Mouse (Mus musculus) kidney, embryonic 16.5 days (tissue): ENCODE measurements around the gene Tnn. TPM values are rescaled to one million over a fixed set of nuclear protein-coding genes. Genes with fewer than 3 reads are reported as not detected.
A peak's percentile ranks its signal among the peaks of the same experiment; 100 is the strongest.

Experiments
- ATAC-seq: fragments of 200-750 bp; cut with Nextera tagmentation; 2 replicates; pipeline ENCODE4 v1.8.0; 2017; ENCODE audit warnings: moderate TSS enrichment; ENCODE audit not compliant: low FRiP score, low TSS enrichment
- H3K27ac ChIP-seq: fragments of 300-500 bp; sonication (generic); 2 replicates; pipeline ENCODE4 v1.5.1; 2014; ENCODE audit warnings: low read length
- H3K27me3 ChIP-seq: fragments of 300-500 bp; sonication (generic); 2 replicates; pipeline ENCODE4 v1.6.1; 2014; ENCODE audit warnings: low read length, control low read depth, mixed read lengths; ENCODE audit not compliant: insufficient read depth
- H3K36me3 ChIP-seq: fragments of 300-500 bp; sonication (generic); 2 replicates; pipeline ENCODE4 v1.6.1; 2014; ENCODE audit warnings: low read length, control low read depth, mixed read lengths; ENCODE audit not compliant: insufficient read depth
- H3K4me1 ChIP-seq: fragments of 300-500 bp; sonication (generic); 2 replicates; pipeline ENCODE4 v1.6.1; 2014; ENCODE audit warnings: low read length, control low read depth, mixed read lengths; ENCODE audit not compliant: insufficient read depth
- H3K4me2 ChIP-seq: fragments of 300-500 bp; sonication (generic); replicated peaks from 2 replicates; pipeline ENCODE4 v1.6.1; 2014; ENCODE audit warnings: low read depth, low read length
- H3K4me3 ChIP-seq: fragments of 300-500 bp; sonication (generic); 2 replicates; pipeline ENCODE4 v1.5.1; 2014; ENCODE audit warnings: mild to moderate bottlenecking, low read length
- H3K9ac ChIP-seq: fragments of 300-500 bp; sonication (generic); replicated peaks from 2 replicates; pipeline ENCODE4 v1.6.1; 2014; ENCODE audit warnings: low read length
- H3K9me3 ChIP-seq: fragments of 300-500 bp; sonication (generic); 2 replicates; pipeline ENCODE4 v1.6.1; 2016; ENCODE audit warnings: low read length, control low read depth
- WGBS: fragments of 180-500 bp; shearing (Covaris S2); extraction: QIAGEN DNeasy Blood & Tissue Kit; methylation state at CpG from one replicate; pipeline ENCODE4 v1.1.7; 2014; 5-methylcytosine and 5-hydroxymethylcytosine counted together
- polyA plus RNA-seq: library from polyadenylated mRNA; unstranded; fragments of >200 nt; fragmentation: Nextera tagmentation; extraction: Ambion mirVana; gene quantifications from 2 replicates; pipeline ENCODE4 v1.2.1, GENCODE M21; 2015

Gene Tnn
- polyA plus RNA-seq, 1 experiment from 2014 or later: 0.91 TPM

GRCm38 (mm10) chr1:160045971-160046370 lies 107.4 kb downstream of the Tnn start:
- Histone ChIP-seq H3K9me3 (no peaks in the 10 kb centered on the region), H3K4me1 (peaks cover 9% of the 10 kb centered on the region; the same call in 1 of the 2 replicates), H3K36me3 (no peaks in the 10 kb centered on the region), H3K27me3 (no peaks in the 10 kb centered on the region), H3K27ac (no peak overlapping the region), H3K4me3 (peak overlapping the region; percentile 5; the same call in 1 of the 2 replicates), H3K4me2 (peak overlapping the region; percentile 78), H3K9ac (no peak overlapping the region)
- ATAC-seq: no peak
- WGBS: 84% methylated on average over 5 of the region's 5 CpGs

- peaks cover 9% of the 10 kb centered on the region; the same call in 1 of the 2 replicates for H3K4me1 ChIP-seq
- 46% methylated on average over 3 of the region's 3 CpGs for WGBS
- H3K9ac ChIP-seq: peak overlapping the region; percentile 76
- peak overlapping the region; percentile 61 for H3K4me3 ChIP-seq
- peak overlapping the region; percentile 78 for H3K4me2 ChIP-seq
- no peaks in the 10 kb centered on the region for H3K9me3 ChIP-seq
- 0 out of 2 replicates have a peak overlapping the region, but pooled peaks have one; percentile 5 for H3K27ac ChIP-seq
- no peaks in the 10 kb centered on the region for H3K27me3 ChIP-seq
- no peak for ATAC-seq
- H3K36me3 ChIP-seq: no peaks in the 10 kb centered on the region
Measured at GRCm38 (mm10) chr1:160045056-160045715, 108.2 kb downstream of the Tnn start.

- H3K27ac ChIP-seq: peak within 1 kb of the TSS; percentile 71
- H3K9me3 ChIP-seq: no peaks in the 10 kb centered on the region
- WGBS: 2% methylated on average over 32 of the region's 33 CpGs
- peaks cover 7% of the 10 kb centered on the region; the same call in 1 of the 2 replicates for H3K4me1 ChIP-seq
- H3K4me3 ChIP-seq: peak within 1 kb of the TSS; percentile 61
- H3K36me3 ChIP-seq: no peaks in the 10 kb centered on the region
- no peaks in the 10 kb centered on the region for H3K27me3 ChIP-seq
- H3K4me2 ChIP-seq: peak within 1 kb of the TSS; percentile 78
- peak within 1 kb of the TSS; percentile 76 for H3K9ac ChIP-seq
- peak; percentile 88 for ATAC-seq
Measured at GRCm38 (mm10) chr1:160044237-160045021, 109.0 kb downstream of the Tnn start, which contains the start of gene 4930523C07Rik. Gene 4930523C07Rik, plus strand, starts transcription at chr1:160044382.

- WGBS: 83% methylated on average over 13 of the region's 13 CpGs
- peak; percentile 17 for ATAC-seq
- Histone ChIP-seq H3K9me3 (no peaks in the 10 kb centered on the region), H3K4me3 (no peak overlapping the region), H3K27me3 (no peaks in the 10 kb centered on the region), H3K27ac (peak overlapping the region; percentile 71; the same call in 1 of the 2 replicates), H3K4me2 (peak overlapping the region; percentile 78), H3K4me1 (peaks cover 7% of the 10 kb centered on the region; the same call in 1 of the 2 replicates), H3K36me3 (no peaks in the 10 kb centered on the region), H3K9ac (peak overlapping the region; percentile 76)
Measured at GRCm38 (mm10) chr1:160043271-160043975, 110.0 kb downstream of the Tnn start.

- H3K27me3 ChIP-seq: no peaks in the 10 kb centered on the region
- ATAC-seq: no peak
- H3K27ac ChIP-seq: no peak overlapping the region
- H3K9me3 ChIP-seq: no peaks in the 10 kb centered on the region
- WGBS: 67% methylated on average over 7 of the region's 7 CpGs
- no peak overlapping the region for H3K4me3 ChIP-seq
- H3K36me3 ChIP-seq: no peaks in the 10 kb centered on the region
- H3K9ac ChIP-seq: no peak overlapping the region
- peaks cover 9% of the 10 kb centered on the region; the same call in 1 of the 2 replicates for H3K4me1 ChIP-seq
- H3K4me2 ChIP-seq: no peak overlapping the region
Measured at GRCm38 (mm10) chr1:160042351-160042750, 111.0 kb downstream of the Tnn start.

GRCm38 (mm10) chr1:160041264-160041775 lies 112.1 kb downstream of the Tnn start:
- Histone ChIP-seq H3K36me3 (no peaks in the 10 kb centered on the region), H3K9me3 (no peaks in the 10 kb centered on the region), H3K4me3 (no peak overlapping the region), H3K4me2 (no peak overlapping the region), H3K27me3 (no peaks in the 10 kb centered on the region), H3K4me1 (peaks cover 11% of the 10 kb centered on the region; the same call in 1 of the 2 replicates), H3K27ac (no peak overlapping the region), H3K9ac (no peak overlapping the region)
- WGBS: 87% methylated on average over 7 of the region's 7 CpGs
- ATAC-seq: no peak

- Histone ChIP-seq H3K9me3 (no peaks in the 10 kb centered on the region), H3K27me3 (no peaks in the 10 kb centered on the region), H3K4me1 (peaks cover 13% of the 10 kb centered on the region; the same call in 1 of the 2 replicates), H3K27ac (peak overlapping the region; percentile 3; the same call in 1 of the 2 replicates), H3K4me3 (no peak overlapping the region), H3K36me3 (no peaks in the 10 kb centered on the region), H3K4me2 (no peak overlapping the region), H3K9ac (no peak overlapping the region)
- no peak for ATAC-seq
- 61% methylated on average over 7 of the region's 7 CpGs for WGBS
Measured at GRCm38 (mm10) chr1:160039951-160040645, 113.3 kb downstream of the Tnn start.

GRCm38 (mm10) chr1:160036996-160037521 lies 116.3 kb downstream of the Tnn start:
- ATAC-seq: peak; percentile 79
- WGBS: 47% methylated on average over 5 of the region's 5 CpGs

More at GRCm38 (mm10) chr1:160036996-160037521, 116.3 kb downstream of the Tnn start:
- Histone ChIP-seq H3K36me3 (no peaks in the 10 kb centered on the region), H3K4me1 (0 out of 2 replicates have a peak, but pooled peaks cover 6% of the 10 kb centered on the region), H3K27ac (peak overlapping the region; percentile 27), H3K9me3 (no peaks in the 10 kb centered on the region), H3K4me3 (no peak overlapping the region), H3K9ac (no peak overlapping the region), H3K27me3 (no peaks in the 10 kb centered on the region), H3K4me2 (no peak overlapping the region)
